Mouse (Mus musculus) MEL (cell line): Measurements from ENCODE around the gene Kcnj6.

Source experiments
- BHLHE40 ChIP-seq: IDR thresholded peaks from 2 replicates; pipeline ENCODE4 v1.6.1; 2012; ENCODE audit warnings: low read depth, mild to moderate bottlenecking, inconsistent platforms, low read length, improper control_type of control experiment, borderline replicate concordance
- CHD1 ChIP-seq: IDR thresholded peaks from 2 replicates; pipeline ENCODE4 v1.6.1; 2012; ENCODE audit warnings: low read depth, mild to moderate bottlenecking, inconsistent platforms, low read length, improper control_type of control experiment
- CTCF ChIP-seq, 3 experiments: IDR thresholded peaks in 2 of 3; conservative IDR thresholded peaks in 1 of 3; 2 replicates each; pipeline ENCODE4 v1.5.1; 2011 to 2012; ENCODE audit warnings: low read length in 3 of 3, low read depth in 2 of 3, mild to moderate bottlenecking in 2 of 3, improper control_type of control experiment in 1 of 3, inconsistent platforms in 1 of 3, mixed read lengths in 1 of 3, moderate library complexity in 1 of 3; ENCODE audit not compliant: control insufficient read depth in 1 of 3, insufficient read depth in 1 of 3, poor library complexity in 1 of 3, severe bottlenecking in 1 of 3
- EP300 ChIP-seq, 2 experiments: IDR thresholded peaks; 2 replicates each; pipeline ENCODE4 v1.6.1; 2011; ENCODE audit warnings: improper control_type of control experiment in 2 of 2, low read length in 2 of 2, low read depth in 1 of 2, mild to moderate bottlenecking in 1 of 2
- MAX ChIP-seq: IDR thresholded peaks from 2 replicates; pipeline ENCODE4 v1.6.1; 2011; ENCODE audit warnings: low read length, improper control_type of control experiment
- POLR2A ChIP-seq, 2 experiments: IDR thresholded peaks; 2 replicates each; pipeline ENCODE4 v1.6.1; 2011 to 2012; ENCODE audit warnings: low read length in 2 of 2, mild to moderate bottlenecking in 2 of 2, control low read depth in 1 of 2, improper control_type of control experiment in 1 of 2, low read depth in 1 of 2, moderate library complexity in 1 of 2; ENCODE audit not compliant: control insufficient read depth in 1 of 2, insufficient read depth in 1 of 2, poor library complexity in 1 of 2
- RAD21 ChIP-seq: IDR thresholded peaks from 2 replicates; pipeline ENCODE4 v1.6.1; 2011; ENCODE audit warnings: mild to moderate bottlenecking, low read depth, low read length, improper control_type of control experiment
- SIN3A ChIP-seq: IDR thresholded peaks from 2 replicates; pipeline ENCODE4 v1.6.1; 2012; ENCODE audit warnings: low read length, improper control_type of control experiment, inconsistent platforms
- USF1 ChIP-seq: IDR thresholded peaks from 2 replicates; pipeline ENCODE4 v1.6.1; 2014; ENCODE audit warnings: low read depth, mild to moderate bottlenecking, inconsistent platforms, low read length, improper control_type of control experiment, moderate library complexity

DNA sequence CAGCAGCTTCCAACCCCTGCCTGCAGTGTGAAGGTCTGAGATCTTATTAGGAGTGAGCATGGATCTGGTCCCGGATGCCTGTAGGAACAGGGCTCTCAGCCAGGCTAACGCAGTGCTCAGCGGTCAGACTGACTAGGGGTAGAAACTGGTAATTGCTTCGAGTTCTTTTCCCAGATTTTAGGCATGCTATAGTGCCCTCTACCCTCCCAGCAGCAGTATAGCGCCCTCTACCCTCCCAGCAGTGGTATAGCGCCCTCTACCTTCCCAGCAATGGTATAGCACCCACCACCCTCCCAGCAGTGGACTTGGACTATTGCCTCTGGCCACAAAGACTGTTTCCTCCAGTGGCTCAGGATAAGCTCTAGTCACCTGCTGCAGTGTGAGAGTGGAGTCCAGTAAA, 207.5 kb downstream of the Kcnj6 start:
- TF ChIP-seq SIN3A (no peak), CHD1 (no peak), CTCF (IDR thresholded peaks at IDR 0.05 in 2 of 3, conservative IDR thresholded peaks at IDR 0.05 in 1 of 3; ENCODE audit: control insufficient read depth in 1 of 3, insufficient read depth in 1 of 3, low read depth in 2 of 3, low read length in 3 of 3, poor library complexity in 1 of 3, severe bottlenecking in 1 of 3) (peak; percentile 71 to 100 (median 86)), USF1 (no peak), EP300 (IDR thresholded peaks at IDR 0.05; ENCODE audit: low read depth in 1 of 2, low read length in 2 of 2) (no peak), MAX (no peak), RAD21 (peak; percentile 45), POLR2A (IDR thresholded peaks at IDR 0.05; ENCODE audit: control insufficient read depth in 1 of 2, insufficient read depth in 1 of 2, low read depth in 1 of 2, low read length in 2 of 2, poor library complexity in 1 of 2) (no peak), BHLHE40 (no peak)
